Mouse (Mus musculus) layer of hippocampus, adult 6 months (tissue): Measurements from ENCODE around the gene Spr. TPM values are rescaled to one million over a fixed set of nuclear protein-coding genes. Genes with fewer than 3 reads are reported as not detected.

ENCODE experiments used
- long read RNA-seq, 2 experiments: library from polyadenylated mRNA; unstranded; transcript quantifications; one replicate each; pipeline ENCODE4 v2.0.0; 2019 to 2020
- polyA plus RNA-seq: library from polyadenylated mRNA; unstranded; fragments of <200 nt; fragmentation: Nextera tagmentation; gene quantifications from 2 replicates; pipeline ENCODE4 v1.2.3, GENCODE M21; 2021

Spr gene
- polyA plus RNA-seq, result 111 and 117 TPM in 2 replicates
- long read RNA-seq, experiment 1, transcript Spr-201 (3 exons, 1,230 nt), result major isoform, 160 of 168 reads
- long read RNA-seq, experiment 1, partial matches to known transcripts, result 1 of 168 reads
- long read RNA-seq, experiment 1, other reads (novel, unspliced or antisense), result 7 of 168 reads
- long read RNA-seq, experiment 2, transcript Spr-201 (3 exons, 1,230 nt), result major isoform, 27 of 28 reads
- long read RNA-seq, experiment 2, partial matches to known transcripts, result 0 of 28 reads
- long read RNA-seq, experiment 2, other reads (novel, unspliced or antisense), result 1 of 28 reads

GRCm38 (mm10) chr6:85137217-85138035 lies at the start of gene Spr:
Gene Spr, minus strand, starts transcription at chr6:85137766.

Other genes starting within 250 kb of the Spr start
- 34.9 and 39.0 TPM in 2 replicates for gene Exoc6b, start 68.3 kb downstream of the Spr start, polyA plus RNA-seq
- gene Emx1, start 49.7 kb upstream of the Spr start, polyA plus RNA-seq, result 11.5 and 14.1 TPM in 2 replicates
- gene Sfxn5, start 195.7 kb upstream of the Spr start, polyA plus RNA-seq, result 232 and 411 TPM in 2 replicates
- 7.0 and 7.7 TPM in 2 replicates for gene Rab11fip5, start 236.9 kb upstream of the Spr start, polyA plus RNA-seq